Comparison of ENCODE assay signal across 18 mouse cellular contexts in the genomic region with DNA sequence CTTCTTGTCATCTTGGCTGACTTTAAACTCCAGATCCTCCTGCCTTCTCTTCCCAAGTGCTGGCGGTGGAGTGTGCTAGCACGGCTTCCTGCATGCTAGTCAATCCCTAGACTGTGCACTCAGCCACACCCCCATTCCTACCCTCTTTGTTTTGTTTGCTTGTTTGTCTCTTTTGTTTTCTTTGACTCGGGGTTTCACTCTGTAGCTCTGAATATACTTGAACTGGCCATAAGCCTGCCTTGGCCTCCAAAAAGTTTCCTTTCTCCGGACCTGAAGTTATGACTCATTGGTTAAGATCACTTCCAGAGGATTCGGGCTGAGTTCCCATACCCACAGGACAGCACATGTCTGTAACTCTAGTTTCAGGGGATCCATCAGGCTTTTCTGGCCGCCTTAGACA. TPM values are rescaled to one million over a fixed set of nuclear protein-coding genes. Genes with fewer than 3 reads are reported as not detected.
"Had no signal": no experiment of that assay in that cellular context is flagged by ENCODE, and none has a peak within 500 bp of the region (broad histone marks: within the 10 kb centered on the region; RNA-seq: fewer than 3 reads in every experiment).

No protein-coding gene starts in this region.

- H3K9me3 ChIP-seq: limb, embryonic 13.5 days; midbrain, embryonic 12.5 days; neural tube, embryonic 15.5 days had no signal

- H3K27me3 ChIP-seq: midbrain, embryonic 12.5 days; neural tube, embryonic 15.5 days had no signal

- ATAC-seq: midbrain, embryonic 16.5 days had no signal

- H3K9ac ChIP-seq: limb, embryonic 13.5 days; liver, embryonic 14.5 days; midbrain, embryonic 12.5 days; neural tube, embryonic 15.5 days had no signal

- H3K4me2 ChIP-seq: limb, embryonic 13.5 days; midbrain, embryonic 12.5 days; neural tube, embryonic 15.5 days had no signal

- H3K36me3 ChIP-seq: limb, embryonic 13.5 days; midbrain, embryonic 12.5 days; neural tube, embryonic 15.5 days had no signal

- H3K27ac ChIP-seq: limb, embryonic 13.5 days; liver, embryonic 14.5 days; midbrain, embryonic 12.5 days; neural tube, embryonic 15.5 days; stomach, postnatal 0 days had no signal

- H3K4me3 ChIP-seq: limb, embryonic 13.5 days; midbrain, embryonic 12.5 days; neural tube, embryonic 15.5 days had no signal

- H3K4me1 ChIP-seq: limb, embryonic 13.5 days; midbrain, embryonic 12.5 days had no signal

- DNase-seq: lung, adult 18-20 months; lung, postnatal 4 days; thymus, postnatal 4 days had no signal

RNA-seq across cellular contexts. Expression of gene Fam71f2, which starts 9.3 kb away (rescaled TPM):
- total RNA-seq: left cerebral cortex, postnatal 4 days; liver, adult 2 months; megakaryocyte, adult 5-6 weeks had no signal
- polyA plus RNA-seq: liver, adult 2 months; stomach, postnatal 0 days had no signal

RNA-seq across cellular contexts. Expression of gene Fam71f1, which starts 30.3 kb away (rescaled TPM):
- total RNA-seq: layer of hippocampus, adult 8-10 months; layer of hippocampus, postnatal 14 days; left cerebral cortex, adult 18-20 months; left cerebral cortex, postnatal 10 days; left cerebral cortex, postnatal 4 days; liver, adult 2 months; megakaryocyte, adult 5-6 weeks had no signal
- polyA plus RNA-seq: large intestine, adult 2 months; liver, adult 2 months; liver, embryonic 14.5 days; lung, embryonic 16.5 days; midbrain, embryonic 12.5 days; midbrain, embryonic 16.5 days; neural tube, embryonic 15.5 days; stomach, postnatal 0 days had no signal
